Mouse (Mus musculus) heart, adult 2 months (tissue): Measurements from ENCODE around the gene Pik3cd. TPM values are rescaled to one million over a fixed set of nuclear protein-coding genes. Genes with fewer than 3 reads are reported as not detected.

Experiments used
- DNase-seq, 2 experiments: peaks; one replicate each; pipeline ENCODE4 v3.0.0; 2021
- H3K27ac ChIP-seq: fragments of 200-600 bp; 2 replicates; pipeline ENCODE4 v1.8.1; 2022
- H3K27me3 ChIP-seq: fragments of 200-500 bp; 2 replicates; pipeline ENCODE4 v1.6.1; 2012; ENCODE audit warnings: mild to moderate bottlenecking, low read length, inconsistent platforms, mixed read lengths; ENCODE audit not compliant: control insufficient read depth, insufficient read depth
- H3K36me3 ChIP-seq: fragments of 200-500 bp; 2 replicates; pipeline ENCODE4 v1.6.1; 2012; ENCODE audit warnings: low read length, inconsistent platforms; ENCODE audit not compliant: control insufficient read depth, insufficient read depth
- H3K4me1 ChIP-seq: fragments of 200-500 bp; 2 replicates; pipeline ENCODE4 v1.6.1; 2011; ENCODE audit warnings: low read length; ENCODE audit not compliant: control insufficient read depth, insufficient read depth
- H3K4me3 ChIP-seq: fragments of 200-600 bp; 2 replicates; pipeline ENCODE4 v1.8.1; 2022
- H3K79me2 ChIP-seq: fragments of 200-500 bp; replicated peaks from 2 replicates; pipeline ENCODE4 v1.6.1; 2012; ENCODE audit warnings: mild to moderate bottlenecking, inconsistent platforms, low read length, moderate library complexity, mixed read lengths; ENCODE audit not compliant: control insufficient read depth, insufficient read depth
- H3K9ac ChIP-seq: fragments of 200-500 bp; 2 replicates; pipeline ENCODE4 v1.6.1; 2012; ENCODE audit warnings: low read depth, mild to moderate bottlenecking, control low read depth, inconsistent platforms, low read length, mixed read lengths
- CTCF ChIP-seq: fragments of 200-600 bp; IDR thresholded peaks from 2 replicates; pipeline ENCODE4 v1.8.1; 2022; ENCODE audit warnings: antibody characterized with exemption, mild to moderate bottlenecking, moderate library complexity
- EP300 ChIP-seq: fragments of 200-500 bp; IDR thresholded peaks from 2 replicates; pipeline ENCODE4 v1.6.1; 2011; ENCODE audit warnings: low read depth, low read length, control low read depth; ENCODE audit not compliant: insufficient read depth
- POLR2A ChIP-seq: fragments of 200-500 bp; IDR thresholded peaks from 2 replicates; pipeline ENCODE4 v1.6.1; 2011; ENCODE audit warnings: mild to moderate bottlenecking, low read depth, low read length, control low read depth; ENCODE audit not compliant: insufficient read depth
- WGBS: fragments of 180-500 bp; shearing (Covaris S2); methylation state at CpG from one replicate; pipeline ENCODE4 v1.1.7; 2018; 5-methylcytosine and 5-hydroxymethylcytosine counted together
- intact Hi-C: fragments of 180-260 bp; cut with DNase I; formaldehyde crosslinking; loops from one replicate; pipeline ENCODE4 v1.15.1; 2025
- polyA plus RNA-seq: library from polyadenylated mRNA; depleted of rRNA; stranded (reverse); fragments of >200 nt; gene quantifications from 2 replicates; pipeline ENCODE4 v1.2.3, GENCODE M21; 2012
- total RNA-seq, 2 experiments: library from RNA; stranded (reverse); gene quantifications; 2 replicates each; pipeline ENCODE4 v1.2.3; 2021

Gene Pik3cd
- total and polyA plus RNA-seq, 3 experiments = 3.4 to 4.7 (median 4.2) TPM

DNA sequence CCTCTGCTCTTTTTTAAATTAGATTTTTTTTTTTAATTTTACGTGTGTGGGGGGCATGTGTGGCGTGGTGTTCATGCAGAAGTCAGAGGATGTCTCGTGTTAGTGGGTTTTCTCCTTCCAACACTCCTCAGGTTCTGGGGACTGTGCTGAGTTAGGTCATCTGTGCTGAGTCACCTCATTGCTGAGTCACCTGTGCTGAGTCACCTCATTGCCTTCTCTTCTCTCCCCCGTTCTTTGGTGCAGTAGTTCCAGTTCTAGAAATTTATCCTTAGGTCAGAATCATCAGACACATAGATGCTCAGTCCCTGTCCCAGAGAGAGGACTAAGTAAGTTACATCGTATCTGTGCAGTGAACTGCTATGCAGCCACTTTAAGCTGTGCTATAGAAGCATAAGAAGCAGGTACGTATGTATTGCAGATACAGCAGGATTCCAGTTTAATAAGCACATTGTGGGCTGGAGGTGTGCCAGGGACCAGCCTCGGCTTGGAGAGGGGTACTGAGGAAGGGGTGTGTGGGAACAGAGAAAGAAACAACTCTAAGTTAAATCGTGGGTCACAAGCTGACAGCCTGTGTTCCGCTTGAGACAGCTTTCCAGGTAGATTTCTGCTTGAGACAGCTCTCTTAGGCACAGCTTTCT lies 69.6 kb downstream of the Pik3cd start:
- Histone ChIP-seq H3K36me3 (no peaks in the 10 kb centered on the region), H3K9ac (no peak overlapping the region), H3K79me2 (no peaks in the 10 kb centered on the region), H3K4me1 (peaks cover 4% of the 10 kb centered on the region), H3K4me3 (no peak overlapping the region), H3K27me3 (no peaks in the 10 kb centered on the region), H3K27ac (no peak overlapping the region)
- intact Hi-C loops = no loop called here
- DNase-seq = no peak
- 90% methylated on average over 9 of the region's 9 CpGs for WGBS
- TF ChIP-seq EP300 (no peak), POLR2A (no peak), CTCF (no peak)

DNA sequence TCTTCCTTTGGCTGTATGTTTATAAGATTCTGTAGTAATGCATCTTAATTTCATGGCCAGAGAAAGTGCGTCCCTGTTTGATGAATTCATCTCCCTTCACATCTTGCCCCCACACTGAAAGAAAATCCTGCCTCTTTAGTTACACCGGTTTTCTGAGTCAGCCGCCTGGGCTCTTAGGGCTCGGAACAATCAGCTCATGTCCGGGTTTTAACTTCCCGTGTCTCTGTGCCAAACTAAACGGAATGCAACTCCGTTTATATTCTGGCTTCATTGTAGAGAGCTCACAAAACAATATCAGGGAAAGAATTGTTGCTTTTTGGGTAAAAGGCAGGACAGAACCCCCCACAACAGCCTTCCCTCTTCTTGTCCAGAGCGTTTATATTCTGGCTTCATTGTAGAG lies 73.6 kb downstream of the Pik3cd start:
- intact Hi-C loops = no loop called here
- H3K4me1 ChIP-seq = peaks cover 4% of the 10 kb centered on the region
- no peak overlapping the region; the same call in 1 of the 2 replicates for H3K27ac ChIP-seq
- no peaks in the 10 kb centered on the region for H3K36me3 ChIP-seq
- no peak overlapping the region for H3K9ac ChIP-seq
- TF ChIP-seq CTCF = no peak
- TF ChIP-seq POLR2A = no peak
- TF ChIP-seq EP300 = no peak
- DNase-seq = no peak
- no peaks in the 10 kb centered on the region; the same call in 1 of the 2 replicates for H3K79me2 ChIP-seq
- H3K27me3 ChIP-seq = no peaks in the 10 kb centered on the region
- no peak overlapping the region for H3K4me3 ChIP-seq
- 35% methylated on average over 9 of the region's 9 CpGs for WGBS

DNA sequence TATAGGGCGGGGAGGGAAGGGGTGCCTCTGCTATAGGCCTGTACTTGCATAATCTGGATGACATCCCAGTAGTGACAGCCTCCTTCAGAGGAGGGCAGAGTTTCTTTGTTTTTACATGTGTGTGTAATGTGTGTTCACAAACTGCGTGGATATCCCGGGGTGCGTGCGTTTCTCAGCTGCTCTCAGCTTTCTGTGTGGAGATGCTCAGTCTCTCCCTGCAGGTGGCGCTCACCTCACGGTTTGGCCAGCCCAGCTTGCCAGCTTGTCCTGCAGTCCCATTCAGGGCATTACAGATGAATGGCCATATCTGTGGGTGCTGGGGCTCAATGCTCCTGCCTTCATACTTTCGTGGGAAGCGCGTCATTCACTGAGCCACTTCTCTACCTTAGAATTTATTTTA lies 74.0 kb downstream of the Pik3cd start:
- intact Hi-C loops = no loop called here
- Histone ChIP-seq H3K79me2 (no peaks in the 10 kb centered on the region; the same call in 1 of the 2 replicates), H3K27ac (no peak overlapping the region), H3K27me3 (no peaks in the 10 kb centered on the region), H3K9ac (no peak overlapping the region), H3K4me1 (peaks cover 4% of the 10 kb centered on the region), H3K36me3 (no peaks in the 10 kb centered on the region), H3K4me3 (no peak overlapping the region)
- DNase-seq = peak; percentile 48 to 60
- WGBS = 62% methylated on average over 10 of the region's 10 CpGs
- TF ChIP-seq EP300 (no peak), CTCF (peak; percentile 73)

- TF ChIP-seq EP300 (no peak), POLR2A (no peak), CTCF (no peak)
- WGBS = 95% methylated on average over 17 of the region's 17 CpGs
- DNase-seq = no peak
- peaks cover 2% of the 10 kb centered on the region for H3K79me2 ChIP-seq
- H3K4me3 ChIP-seq = no peak overlapping the region
- H3K9ac ChIP-seq = no peak overlapping the region
- no peak overlapping the region for H3K27ac ChIP-seq
- H3K27me3 ChIP-seq = no peaks in the 10 kb centered on the region
- H3K4me1 ChIP-seq = peaks cover 4% of the 10 kb centered on the region
- intact Hi-C loops = no loop called here
- no peaks in the 10 kb centered on the region for H3K36me3 ChIP-seq
These were observed 75.6 kb downstream of the Pik3cd start for GRCm38 (mm10) chr4:149626809-149627208.

GRCm38 (mm10) chr4:149623711-149624110 lies 78.7 kb downstream of the Pik3cd start:
- intact Hi-C loops = no loop called here
- no peaks in the 10 kb centered on the region; the same call in 1 of the 2 replicates for H3K4me1 ChIP-seq

DNA sequence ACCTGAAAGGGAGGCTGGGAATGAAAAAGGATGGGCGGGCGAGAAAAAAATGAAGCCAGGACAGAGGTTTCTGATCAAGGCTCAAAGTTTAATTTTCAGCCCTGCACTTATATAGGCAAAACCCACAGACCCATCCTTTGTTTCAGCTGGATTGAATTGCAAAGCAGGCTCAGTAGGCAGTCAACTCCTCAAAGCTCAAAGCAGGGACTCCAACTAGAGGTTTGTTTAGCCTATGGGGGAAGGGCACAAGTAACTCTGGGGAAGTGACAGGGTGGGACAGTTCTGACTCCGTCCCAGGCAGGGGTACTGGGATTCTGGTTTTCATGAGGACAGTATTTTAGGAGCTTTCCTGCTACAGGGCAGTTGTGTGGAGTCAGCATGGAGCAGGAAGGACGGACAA lies 81.1 kb downstream of the Pik3cd start:
- no peak overlapping the region for H3K27ac ChIP-seq
- no peaks in the 10 kb centered on the region for H3K27me3 ChIP-seq
- intact Hi-C loops = no loop called here
- WGBS = 86% methylated on average over 4 of the region's 4 CpGs
- no peaks in the 10 kb centered on the region for H3K36me3 ChIP-seq
- no peak overlapping the region for H3K9ac ChIP-seq
- DNase-seq = no peak
- no peak overlapping the region for H3K4me3 ChIP-seq
- TF ChIP-seq POLR2A = no peak
- TF ChIP-seq EP300 = no peak
- no peak for TF ChIP-seq CTCF
- no peaks in the 10 kb centered on the region for H3K4me1 ChIP-seq
- peaks cover 2% of the 10 kb centered on the region; the same call in 1 of the 2 replicates for H3K79me2 ChIP-seq

More at GRCm38 (mm10) chr4:149623711-149624110, 78.7 kb downstream of the Pik3cd start:
- 82% methylated on average over 5 of the region's 5 CpGs for WGBS
- no peaks in the 10 kb centered on the region for H3K36me3 ChIP-seq
- H3K9ac ChIP-seq = no peak overlapping the region
- TF ChIP-seq EP300 = no peak
- no peak for TF ChIP-seq CTCF
- TF ChIP-seq POLR2A = no peak
- H3K27me3 ChIP-seq = no peaks in the 10 kb centered on the region
- no peak overlapping the region for H3K4me3 ChIP-seq
- H3K27ac ChIP-seq = no peak overlapping the region
- no peak for DNase-seq
- peaks cover 2% of the 10 kb centered on the region for H3K79me2 ChIP-seq
